Mouse (Mus musculus) erythroblast, embryonic 14.5 days (primary cell): Measurements from ENCODE around the gene Mfrp.

Source experiments
- GATA1 ChIP-seq: IDR thresholded peaks from 2 replicates; pipeline ENCODE4 v1.6.1; 2012; ENCODE audit warnings: low read length, inconsistent platforms, mixed read lengths
- TAL1 ChIP-seq: IDR thresholded peaks from 3 replicates; pipeline ENCODE4 v1.6.1; 2012; ENCODE audit warnings: low read length, inconsistent platforms, mixed read lengths

GRCm38 (mm10) chr9:44130034-44130433, 28.5 kb downstream of the Mfrp start:
- TF ChIP-seq GATA1 = no peak
- TF ChIP-seq TAL1 = no peak
